Mouse (Mus musculus) hindbrain, embryonic 16.5 days (tissue): ENCODE measurements around the gene Gngt2. TPM values are rescaled to one million over a fixed set of nuclear protein-coding genes. Genes with fewer than 3 reads are reported as not detected.
A peak's percentile ranks its signal among the peaks of the same experiment; 100 is the strongest.

Source experiments
- ATAC-seq: fragments of 200-750 bp; cut with Nextera tagmentation; 2 replicates; pipeline ENCODE4 v1.8.0; 2017; ENCODE audit warnings: moderate TSS enrichment, moderate library complexity
- H3K27ac ChIP-seq: fragments of 300-500 bp; sonication (generic); 2 replicates; pipeline ENCODE4 v1.5.1; 2014; ENCODE audit warnings: low read depth, mild to moderate bottlenecking, control low read depth, low read length, moderate library complexity
- H3K27me3 ChIP-seq: fragments of 300-500 bp; sonication (generic); replicated peaks from 2 replicates; pipeline ENCODE4 v1.6.1; 2014; ENCODE audit warnings: low read length; ENCODE audit not compliant: control insufficient read depth, insufficient read depth
- H3K36me3 ChIP-seq: fragments of 300-500 bp; sonication (generic); 2 replicates; pipeline ENCODE4 v1.6.1; 2014; ENCODE audit warnings: mild to moderate bottlenecking, low read length, moderate library complexity, mixed read lengths; ENCODE audit not compliant: control insufficient read depth, insufficient read depth
- H3K4me1 ChIP-seq: fragments of 300-500 bp; sonication (generic); 2 replicates; pipeline ENCODE4 v1.6.1; 2014; ENCODE audit warnings: low read depth, low read length; ENCODE audit not compliant: control insufficient read depth, insufficient read depth
- H3K4me2 ChIP-seq: fragments of 300-500 bp; sonication (generic); 2 replicates; pipeline ENCODE4 v1.6.1; 2014; ENCODE audit warnings: mild to moderate bottlenecking, low read length, control low read depth, moderate library complexity
- H3K4me3 ChIP-seq: fragments of 300-500 bp; sonication (generic); 2 replicates; pipeline ENCODE4 v1.5.1; 2014; ENCODE audit warnings: mild to moderate bottlenecking, low read length, control low read depth, moderate library complexity
- H3K9ac ChIP-seq: fragments of 300-500 bp; sonication (generic); 2 replicates; pipeline ENCODE4 v1.6.1; 2014; ENCODE audit warnings: low read depth, mild to moderate bottlenecking, control low read depth, low read length, moderate library complexity
- H3K9me3 ChIP-seq: fragments of 300-500 bp; sonication (generic); 2 replicates; pipeline ENCODE4 v1.6.1; 2014; ENCODE audit warnings: mild to moderate bottlenecking, low read length, moderate library complexity; ENCODE audit not compliant: control insufficient read depth
- WGBS: fragments of 180-500 bp; shearing (Covaris S2); extraction: QIAGEN DNeasy Blood & Tissue Kit; methylation state at CpG from one replicate; pipeline ENCODE4 v1.1.7; 2014; 5-methylcytosine and 5-hydroxymethylcytosine counted together
- polyA plus RNA-seq: library from polyadenylated mRNA; unstranded; fragments of >200 nt; fragmentation: Nextera tagmentation; extraction: Ambion mirVana; gene quantifications from 2 replicates; pipeline ENCODE4 v1.2.1, GENCODE M21; 2015

Gene Gngt2
- polyA plus RNA-seq, 1 experiment from 2014 or later, result 3.7 TPM

DNA sequence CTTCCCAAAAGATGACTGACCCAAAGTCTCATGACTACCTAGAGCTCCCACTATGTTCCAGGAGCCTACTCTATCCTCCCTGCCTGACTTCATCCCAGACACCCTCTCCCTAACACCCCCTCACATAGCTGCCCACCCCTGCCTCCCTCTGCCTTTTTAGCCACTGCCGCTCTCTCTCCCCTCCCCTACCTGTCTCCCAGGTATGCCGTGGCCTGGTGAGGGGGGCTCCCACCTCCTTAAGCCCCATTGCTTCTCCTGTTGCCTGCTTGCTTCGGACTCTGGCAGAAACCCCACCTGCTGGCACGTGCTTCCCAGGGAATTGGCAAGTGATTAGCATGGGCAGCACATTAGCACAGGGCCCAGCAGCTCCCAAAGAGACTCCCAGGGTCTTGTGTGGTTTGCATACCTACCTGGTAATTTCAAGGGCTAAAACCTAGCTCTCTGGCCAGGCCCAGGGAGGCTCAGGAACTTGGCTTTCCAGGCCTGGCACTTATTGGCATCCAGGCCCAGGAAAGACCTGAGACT lies 7.4 kb upstream of the Gngt2 start:
- Histone ChIP-seq H3K9me3 (no peaks in the 10 kb centered on the region), H3K27me3 (peaks cover 77% of the 10 kb centered on the region), H3K4me3 (no peak overlapping the region), H3K9ac (no peak overlapping the region), H3K4me1 (peaks cover 24% of the 10 kb centered on the region), H3K36me3 (no peaks in the 10 kb centered on the region), H3K27ac (no peak overlapping the region), H3K4me2 (no peak overlapping the region)
- no peak for ATAC-seq
- 30% methylated on average over 4 of the region's 4 CpGs for WGBS

DNA sequence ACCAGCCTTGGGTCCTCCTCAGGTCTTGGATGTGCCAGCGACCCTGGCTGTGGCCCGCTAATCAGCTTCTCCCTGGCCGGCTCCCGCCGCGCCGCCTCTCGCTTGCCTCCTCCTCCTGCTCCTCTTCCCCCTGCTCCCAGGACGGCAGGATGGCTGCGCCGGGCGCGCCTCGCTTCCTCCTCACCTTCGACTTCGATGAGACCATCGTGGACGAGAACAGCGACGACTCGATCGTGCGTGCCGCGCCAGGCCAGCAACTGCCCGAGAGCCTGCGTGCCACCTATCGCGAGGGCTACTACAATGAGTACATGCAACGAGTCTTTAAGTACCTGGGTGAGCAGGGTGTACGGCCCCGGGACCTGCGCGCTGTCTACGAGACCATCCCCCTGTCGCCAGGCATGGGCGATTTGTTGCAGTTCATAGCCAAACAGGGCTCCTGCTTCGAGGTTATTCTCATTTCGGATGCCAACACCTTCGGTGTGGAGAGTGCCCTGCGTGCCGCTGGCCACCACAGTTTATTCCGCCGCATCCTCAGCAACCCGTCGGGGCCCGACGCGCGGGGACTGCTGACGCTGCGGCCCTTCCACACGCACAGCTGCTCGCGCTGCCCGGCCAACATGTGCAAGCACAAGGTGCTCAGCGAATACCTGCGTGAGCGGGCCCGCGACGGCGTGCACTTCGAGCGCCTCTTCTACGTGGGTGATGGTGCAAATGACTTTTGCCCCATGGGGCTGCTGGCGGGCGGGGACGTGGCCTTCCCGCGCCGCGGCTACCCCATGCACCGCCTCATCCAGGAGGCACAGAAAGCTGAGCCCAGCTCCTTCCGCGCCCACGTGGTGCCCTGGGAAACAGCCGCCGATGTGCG lies 6.4 kb upstream of the Gngt2 start:
- Histone ChIP-seq H3K9ac (peak overlapping the region; percentile 39; the same call in 1 of the 2 replicates), H3K27ac (no peak overlapping the region), H3K27me3 (peaks cover 77% of the 10 kb centered on the region), H3K4me1 (peaks cover 18% of the 10 kb centered on the region), H3K36me3 (no peaks in the 10 kb centered on the region), H3K4me3 (peak overlapping the region; percentile 31), H3K4me2 (peak overlapping the region; percentile 46), H3K9me3 (no peaks in the 10 kb centered on the region)
- WGBS, result 1% methylated on average over 74 of the region's 80 CpGs
- ATAC-seq, result no peak

DNA sequence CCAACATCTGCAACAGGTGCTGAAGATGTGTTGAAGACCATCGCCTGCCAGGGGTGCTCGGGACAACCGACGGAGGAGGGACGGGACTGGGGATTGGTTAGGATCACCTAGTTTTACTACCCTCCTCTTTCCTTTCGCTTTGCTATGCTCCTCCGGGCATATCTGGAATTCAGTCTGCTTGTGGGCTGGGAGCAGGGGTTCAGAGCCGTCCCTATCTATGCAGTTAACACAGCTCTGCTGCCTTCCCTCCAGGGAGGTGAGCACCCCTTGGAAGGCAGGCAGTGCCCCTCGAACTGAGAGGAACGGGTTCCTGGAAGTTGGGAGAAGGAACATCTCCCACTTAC lies 5.8 kb upstream of the Gngt2 start:
- no peaks in the 10 kb centered on the region for H3K36me3 ChIP-seq
- no peak overlapping the region for H3K27ac ChIP-seq
- no peaks in the 10 kb centered on the region for H3K9me3 ChIP-seq
- WGBS, result 6% methylated on average over 10 of the region's 10 CpGs
- peak overlapping the region; percentile 31 for H3K4me3 ChIP-seq
- H3K27me3 ChIP-seq, result peaks cover 79% of the 10 kb centered on the region
- H3K4me1 ChIP-seq, result peaks cover 18% of the 10 kb centered on the region
- peak overlapping the region; percentile 46 for H3K4me2 ChIP-seq
- H3K9ac ChIP-seq, result no peak overlapping the region
- no peak for ATAC-seq

GRCm38 (mm10) chr11:95831641-95832040 lies 5.4 kb upstream of the Gngt2 start:
- Histone ChIP-seq H3K27ac (no peak overlapping the region), H3K4me3 (no peak overlapping the region), H3K9ac (no peak overlapping the region), H3K36me3 (no peaks in the 10 kb centered on the region), H3K4me2 (no peak overlapping the region), H3K27me3 (peaks cover 75% of the 10 kb centered on the region), H3K9me3 (no peaks in the 10 kb centered on the region), H3K4me1 (peaks cover 20% of the 10 kb centered on the region)
- WGBS, result 6% methylated on average over 15 of the region's 15 CpGs
- ATAC-seq, result no peak

DNA sequence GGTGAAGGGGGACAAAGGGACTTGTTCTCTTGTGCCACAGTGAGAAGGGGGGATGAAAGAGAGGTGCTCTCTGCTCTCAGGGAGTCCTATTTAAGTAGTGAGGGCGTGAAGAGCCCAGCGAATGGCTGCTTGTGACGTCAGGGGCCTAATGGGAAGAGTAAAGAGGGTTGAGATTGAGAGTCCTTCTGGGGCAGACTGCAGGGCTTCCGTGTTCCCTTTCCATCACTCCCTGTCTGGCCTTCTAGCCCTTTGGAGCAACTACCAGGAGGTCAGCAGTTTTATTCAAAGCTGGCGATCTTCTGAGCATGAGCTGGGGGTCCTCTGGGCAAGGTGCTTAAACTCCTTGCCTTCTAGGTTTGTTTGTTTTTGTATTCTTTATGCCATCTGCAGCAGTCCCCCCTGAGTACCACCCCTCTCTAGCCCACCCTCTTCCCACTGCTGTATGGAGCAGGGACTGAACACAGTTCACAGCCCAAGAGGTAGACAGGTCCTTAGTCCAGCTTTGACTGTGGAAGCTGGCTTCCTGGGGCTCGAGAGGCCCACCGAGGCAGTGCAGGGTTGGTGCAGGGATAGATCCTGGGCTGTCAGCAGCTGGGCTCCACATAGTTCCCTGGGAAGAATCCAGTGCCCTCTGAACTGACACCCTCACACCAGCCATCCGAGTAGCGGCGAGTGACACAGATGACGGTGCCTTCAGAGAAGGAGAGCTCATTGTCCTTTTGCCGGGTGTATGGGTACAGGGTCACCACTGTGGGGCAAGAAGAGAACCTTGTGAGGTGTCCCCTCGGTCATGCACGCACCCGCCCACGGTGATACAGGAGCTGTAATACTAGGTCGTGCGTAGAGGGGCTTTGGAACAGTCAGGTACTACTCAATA lies 4.6 kb upstream of the Gngt2 start:
- H3K36me3 ChIP-seq, result no peaks in the 10 kb centered on the region
- H3K4me3 ChIP-seq, result no peak overlapping the region
- no peak overlapping the region for H3K9ac ChIP-seq
- no peak for ATAC-seq
- H3K4me2 ChIP-seq, result no peak overlapping the region
- peaks cover 25% of the 10 kb centered on the region for H3K4me1 ChIP-seq
- WGBS, result 39% methylated on average over 18 of the region's 18 CpGs
- H3K9me3 ChIP-seq, result no peaks in the 10 kb centered on the region
- peaks cover 71% of the 10 kb centered on the region for H3K27me3 ChIP-seq
- no peak overlapping the region for H3K27ac ChIP-seq

DNA sequence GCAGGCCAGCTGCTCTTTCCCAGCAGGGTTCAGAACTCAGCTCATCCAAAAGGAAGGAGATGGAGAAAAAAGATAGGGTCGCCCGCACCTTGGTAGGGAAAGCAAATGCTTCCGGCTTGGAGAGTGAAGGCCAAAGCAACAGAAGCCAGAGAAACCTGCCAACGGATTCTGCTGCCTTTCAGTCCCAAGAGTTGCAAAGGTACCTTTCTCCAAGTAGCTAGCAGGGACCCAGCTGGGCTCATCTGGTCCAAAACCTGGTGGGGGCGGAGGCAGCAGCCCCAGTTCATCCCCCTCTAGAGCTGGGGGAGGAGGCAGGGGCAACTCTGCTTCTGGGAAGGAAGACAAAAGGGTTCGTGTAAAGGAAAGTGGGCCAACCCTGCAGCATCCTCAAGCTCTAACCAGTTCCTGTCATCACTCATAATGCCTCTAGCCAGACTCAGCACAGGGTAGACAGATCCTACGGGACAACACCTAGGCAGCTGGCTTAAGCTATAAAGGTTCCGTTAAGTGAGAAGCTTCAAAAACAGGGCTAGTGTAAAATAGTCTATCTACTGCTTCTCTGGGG lies 3.9 kb upstream of the Gngt2 start:
- no peaks in the 10 kb centered on the region for H3K36me3 ChIP-seq
- WGBS, result 29% methylated on average over 8 of the region's 8 CpGs
- H3K27me3 ChIP-seq, result peaks cover 69% of the 10 kb centered on the region
- ATAC-seq, result no peak
- no peak overlapping the region for H3K4me2 ChIP-seq
- H3K4me1 ChIP-seq, result peaks cover 26% of the 10 kb centered on the region
- no peak overlapping the region for H3K27ac ChIP-seq
- no peaks in the 10 kb centered on the region for H3K9me3 ChIP-seq
- no peak overlapping the region for H3K9ac ChIP-seq
- no peak overlapping the region for H3K4me3 ChIP-seq

DNA sequence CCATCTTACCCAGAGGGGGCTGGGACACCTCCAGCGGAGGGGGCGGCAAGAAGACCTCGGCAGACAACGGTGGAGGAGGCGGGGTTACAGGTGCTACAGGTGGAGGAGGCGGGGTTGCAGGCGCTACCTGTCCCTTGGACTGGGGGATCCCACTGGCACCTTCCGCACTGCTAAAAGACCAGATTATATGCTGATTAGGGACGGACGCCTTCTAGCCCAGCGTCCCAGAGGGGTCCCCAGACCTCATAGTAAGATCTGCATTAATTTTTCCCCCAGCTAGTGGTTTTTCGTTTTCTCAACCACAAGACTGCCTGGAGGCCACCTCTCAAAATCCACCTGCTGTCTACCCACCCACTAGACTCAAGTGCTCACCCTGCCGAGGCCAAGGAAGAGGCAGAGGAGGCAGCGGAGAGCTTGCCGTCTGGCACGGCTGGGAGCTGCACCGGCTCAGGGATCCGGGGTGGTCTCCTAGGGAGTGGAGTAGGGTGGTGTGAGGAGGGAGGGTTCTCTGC lies 3.3 kb upstream of the Gngt2 start:
- Histone ChIP-seq H3K4me2 (peak overlapping the region; percentile 5; the same call in 1 of the 2 replicates), H3K36me3 (no peaks in the 10 kb centered on the region), H3K9me3 (no peaks in the 10 kb centered on the region), H3K27ac (no peak overlapping the region), H3K4me1 (peaks cover 26% of the 10 kb centered on the region), H3K4me3 (no peak overlapping the region), H3K27me3 (peaks cover 63% of the 10 kb centered on the region), H3K9ac (peak overlapping the region; percentile 20; the same call in 1 of the 2 replicates)
- no peak for ATAC-seq
- WGBS, result 10% methylated on average over 18 of the region's 18 CpGs

DNA sequence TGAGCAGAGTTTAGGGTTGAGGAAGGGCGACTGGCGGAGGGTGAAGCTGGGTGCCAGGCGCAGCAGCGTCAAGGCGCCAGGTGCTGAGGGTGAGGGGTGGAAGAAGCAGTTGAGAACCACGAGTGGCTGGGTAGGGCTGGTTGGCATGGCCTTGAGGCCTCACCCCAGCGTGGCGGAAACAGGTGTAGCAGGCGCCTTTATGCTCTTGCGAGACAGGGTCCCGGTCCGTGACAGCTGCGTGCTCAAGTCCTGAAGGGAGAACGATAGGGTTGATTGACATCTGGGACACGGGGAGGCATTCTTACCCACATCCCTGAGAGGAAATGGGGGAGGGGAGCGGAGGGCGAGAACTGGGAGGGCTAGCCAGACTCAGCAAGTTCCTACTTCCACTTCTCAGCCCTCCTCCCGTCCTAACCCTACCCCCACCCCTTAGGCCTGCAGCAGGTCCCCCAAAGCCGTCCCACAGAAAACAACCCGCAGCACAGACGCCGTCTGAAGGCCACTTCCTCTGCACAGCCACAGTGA lies 2.8 kb upstream of the Gngt2 start:
- Histone ChIP-seq H3K27me3 (peaks cover 58% of the 10 kb centered on the region), H3K36me3 (no peaks in the 10 kb centered on the region), H3K9me3 (no peaks in the 10 kb centered on the region), H3K9ac (peak overlapping the region; percentile 20; the same call in 1 of the 2 replicates), H3K4me3 (no peak overlapping the region), H3K4me1 (peaks cover 26% of the 10 kb centered on the region), H3K4me2 (peak overlapping the region; percentile 5; the same call in 1 of the 2 replicates), H3K27ac (no peak overlapping the region)
- 6% methylated on average over 21 of the region's 22 CpGs for WGBS
- no peak for ATAC-seq
